Mouse (Mus musculus) gastrocnemius, adult 2 months (tissue): ENCODE measurements around the gene Dxo. TPM values are rescaled to one million over a fixed set of nuclear protein-coding genes. Genes with fewer than 3 reads are reported as not detected.

Source experiments
- DNase-seq: peaks from one replicate; pipeline ENCODE4 v3.0.0; 2022
- H3K27ac ChIP-seq: fragments of 200-600 bp; 2 replicates; pipeline ENCODE4 v1.8.1; 2022; ENCODE audit warnings: mild to moderate bottlenecking
- H3K4me3 ChIP-seq: fragments of 200-600 bp; 2 replicates; pipeline ENCODE4 v1.8.1; 2022; ENCODE audit warnings: mild to moderate bottlenecking, moderate library complexity
- CTCF ChIP-seq: fragments of 200-600 bp; IDR thresholded peaks from 2 replicates; pipeline ENCODE4 v1.8.1; 2022; ENCODE audit warnings: antibody characterized with exemption, mild to moderate bottlenecking, moderate library complexity
- intact Hi-C: fragments of 180-260 bp; cut with DNase I; formaldehyde crosslinking; loops from one replicate; pipeline ENCODE4 v1.15.1; 2025
- microRNA-seq: library from miRNA; unstranded; fragments of <30 nt; microRNA quantifications from one replicate; pipeline ENCODE4 v1.2.0, GENCODE M21; 2021
- total RNA-seq, 2 experiments: library from RNA; stranded (reverse); gene quantifications; 2 replicates each; pipeline ENCODE4 v1.2.3; 2021

Gene Dxo
- total RNA-seq, 2 experiments from 2014 or later, result 10.0 to 11.4 TPM

GRCm38 (mm10) chr17:34862416-34863081 lies 25.7 kb downstream of the Dxo start, which contains the start of gene Cfb:
Cfb (minus strand) TSS chr17:34862518.
- H3K4me3 ChIP-seq, result peak within 1 kb of the TSS; percentile 19; the same call in 1 of the 2 replicates
- intact Hi-C loops, result no loop called here
- no peak for TF ChIP-seq CTCF
- DNase-seq, result no peak
- 0 out of 2 replicates have a peak within 1 kb of the TSS, but pooled peaks have one; percentile 13 for H3K27ac ChIP-seq

- intact Hi-C loops, result no loop called here
- no peak for TF ChIP-seq CTCF
- Histone ChIP-seq H3K27ac (no peak overlapping the region), H3K4me3 (no peak overlapping the region)
- no peak for DNase-seq
Measured at GRCm38 (mm10) chr17:34865981-34866380, 29.2 kb downstream of the Dxo start.

- Histone ChIP-seq H3K4me3 (no peak overlapping the region), H3K27ac (no peak overlapping the region)
- no peak for TF ChIP-seq CTCF
- DNase-seq, result no peak
- intact Hi-C loops, result no loop called here
Measured at GRCm38 (mm10) chr17:34874321-34874720, 37.5 kb downstream of the Dxo start.

DNA sequence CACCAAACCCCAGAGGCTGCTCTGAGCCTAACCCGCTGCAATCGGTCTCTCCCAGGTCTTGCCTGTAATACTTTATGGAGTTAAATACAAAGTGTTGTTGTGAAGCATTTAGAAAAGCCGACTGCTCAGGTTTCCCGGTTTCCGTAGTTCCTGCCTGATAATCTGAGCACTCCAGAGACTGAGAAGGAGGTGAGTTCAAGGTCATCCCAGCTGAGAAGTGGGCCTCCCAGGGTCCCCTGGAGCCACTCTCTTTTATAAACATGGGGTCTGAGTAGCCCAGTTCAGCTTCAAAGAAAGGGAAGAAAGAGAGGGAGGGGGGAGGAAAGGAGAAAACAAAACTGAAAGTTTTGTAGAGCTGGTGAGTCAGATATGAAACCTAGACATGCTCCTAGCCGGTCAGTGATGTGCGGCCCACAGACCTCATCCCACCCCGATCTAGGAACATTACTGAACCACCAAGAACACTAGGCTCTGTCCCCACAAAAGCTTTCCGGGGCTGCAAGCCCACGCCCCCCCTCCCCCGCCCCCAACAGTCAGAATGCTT lies 42.6 kb downstream of the Dxo start, which contains the start of gene Zbtb12:
TSS of gene Zbtb12 (plus strand) at position 148 of the 544 bp plus-strand sequence.
- peak within 1 kb of the TSS; percentile 29; the same call in 1 of the 2 replicates for H3K4me3 ChIP-seq
- DNase-seq, result no peak
- intact Hi-C loops, result no loop called here
- no peak within 1 kb of the TSS; the same call in 1 of the 2 replicates for H3K27ac ChIP-seq
- TF ChIP-seq CTCF, result no peak

DNA sequence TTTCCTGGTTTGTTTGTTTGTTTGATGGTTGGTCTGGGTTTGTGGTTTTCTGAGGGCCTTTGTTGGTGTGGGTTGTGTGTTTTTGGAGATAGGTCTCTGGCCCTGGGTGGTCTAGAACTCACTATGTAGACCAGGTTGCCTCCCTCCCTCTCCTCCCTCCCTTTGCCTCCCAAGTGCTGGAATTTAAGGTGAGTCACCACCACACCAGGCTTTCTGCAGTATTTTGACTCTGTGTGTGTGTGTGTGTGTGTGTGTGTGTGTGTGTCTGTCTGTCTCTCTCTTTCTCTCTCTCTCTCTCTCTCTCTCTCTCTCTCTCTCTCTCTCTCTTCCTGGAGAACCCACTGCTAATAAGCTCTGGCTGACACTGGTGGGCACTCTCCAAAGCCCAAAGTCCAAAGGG lies 44.3 kb downstream of the Dxo start:
- Histone ChIP-seq H3K27ac (no peak overlapping the region), H3K4me3 (no peak overlapping the region; the same call in 1 of the 2 replicates)
- intact Hi-C loops, result no loop called here
- TF ChIP-seq CTCF, result no peak
- no peak for DNase-seq

DNA sequence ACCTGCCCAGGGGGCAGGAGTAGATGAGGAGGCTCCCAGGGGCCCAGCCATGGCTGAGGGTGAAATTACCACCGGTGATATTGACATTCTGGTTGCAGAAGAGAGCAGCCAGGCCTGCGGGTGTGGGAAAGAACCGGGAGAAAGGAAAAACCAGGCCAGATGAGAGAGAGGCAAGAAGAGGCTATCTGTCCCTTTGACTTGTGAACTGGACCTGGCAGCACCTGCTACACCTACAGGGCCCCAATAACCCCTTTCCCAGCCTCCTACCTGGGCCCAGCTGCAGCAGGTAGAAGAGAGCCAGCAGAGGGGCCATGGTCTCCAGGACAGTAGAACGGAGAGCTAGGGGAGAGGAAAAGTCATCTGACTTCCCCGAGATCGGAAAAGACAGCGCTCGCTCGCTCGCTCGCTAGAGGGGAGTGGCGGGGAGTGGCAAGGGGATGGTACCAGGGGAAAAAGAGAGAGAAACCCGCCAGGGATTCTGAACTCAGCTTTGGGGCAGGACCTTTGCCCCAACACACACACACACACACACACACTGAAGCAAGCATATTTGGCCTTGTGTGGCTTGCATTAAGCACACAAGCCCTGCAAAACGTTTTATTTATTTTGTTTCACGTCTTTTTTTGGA lies 45.0 kb downstream of the Dxo start, which contains the start of gene Gm20547:
TSS of gene Gm20547 (minus strand) at position 360 of the 628 bp plus-strand sequence.
- Histone ChIP-seq H3K27ac (no peak within 1 kb of the TSS), H3K4me3 (peak within 1 kb of the TSS; percentile 45)
- DNase-seq, result no peak
- intact Hi-C loops, result no loop called here
- no peak for TF ChIP-seq CTCF

GRCm38 (mm10) chr17:34883332-34883731 lies 46.5 kb downstream of the Dxo start:
- TF ChIP-seq CTCF, result no peak
- no peak overlapping the region for H3K4me3 ChIP-seq
- DNase-seq, result no peak
- intact Hi-C loops, result no loop called here
- no peak overlapping the region for H3K27ac ChIP-seq

DNA sequence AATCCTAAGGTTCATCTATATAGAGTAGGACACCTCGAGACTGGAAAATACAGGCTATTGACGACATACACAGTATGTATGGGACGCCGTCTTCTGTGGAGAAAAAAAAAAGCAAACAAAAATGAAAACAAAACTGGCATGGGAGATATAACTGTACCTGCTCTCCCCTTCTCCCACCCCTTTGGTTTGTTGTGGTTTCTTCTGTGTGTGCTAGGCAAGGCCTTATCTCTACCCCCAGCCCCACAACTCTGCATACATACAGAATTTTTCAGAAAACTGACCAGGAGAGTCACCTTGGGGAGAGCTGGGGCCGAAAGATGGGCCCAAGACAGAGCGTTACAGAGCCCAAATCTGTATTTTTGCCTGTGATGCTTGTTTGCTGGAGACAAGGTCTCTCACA lies 47.9 kb downstream of the Dxo start:
- H3K27ac ChIP-seq, result no peak overlapping the region
- intact Hi-C loops, result no loop called here
- DNase-seq, result no peak
- H3K4me3 ChIP-seq, result no peak overlapping the region
- no peak for TF ChIP-seq CTCF

- H3K4me3 ChIP-seq, result no peak overlapping the region
- no peak for DNase-seq
- intact Hi-C loops, result no loop called here
- TF ChIP-seq CTCF, result no peak
- H3K27ac ChIP-seq, result no peak overlapping the region
Measured at GRCm38 (mm10) chr17:34885615-34886014, 48.8 kb downstream of the Dxo start.

GRCm38 (mm10) chr17:34887942-34888341 lies 51.1 kb downstream of the Dxo start:
- H3K4me3 ChIP-seq, result no peak overlapping the region
- intact Hi-C loops, result no loop called here
- DNase-seq, result no peak
- H3K27ac ChIP-seq, result no peak overlapping the region
- TF ChIP-seq CTCF, result no peak

Small RNAs within 50 kb of the gene (microRNA-seq; reads per million reads assigned to microRNA genes)
- not detected for gene Mir6970
- gene Mir6971, result not detected
- not detected for gene Mir6972

Other genes starting within 250 kb of the Dxo start
- gene Gpsm3, start 247.2 kb upstream of the Dxo start, total RNA-seq, result 1 to 10 TPM; 1.8 to 2.4 TPM
- 10 to 100 TPM; 14.0 to 14.6 TPM for gene Pbx2, start 245.8 kb upstream of the Dxo start, total RNA-seq
- under 1 TPM in 1 of 2 experiments, not detected in 1; 0.31 TPM for gene Ager, start 239.2 kb upstream of the Dxo start, total RNA-seq
- 10 to 100 TPM; 16.8 to 24.0 TPM for gene Rnf5, start 233.3 kb upstream of the Dxo start, total RNA-seq
- 10 to 100 TPM; 75.6 to 75.7 TPM for gene Agpat1, start 232.8 kb upstream of the Dxo start, total RNA-seq
- gene Egfl8, start 221.0 kb upstream of the Dxo start, total RNA-seq, result 1 to 10 TPM; 1.5 to 1.9 TPM
- gene Ppt2, start 208.5 kb upstream of the Dxo start, total RNA-seq, result 10 to 100 TPM; 40.5 to 42.2 TPM
- under 1 TPM; 0.28 to 0.36 TPM for gene Prrt1, start 207.5 kb upstream of the Dxo start, total RNA-seq
- gene Fkbpl, start 192.3 kb upstream of the Dxo start, total RNA-seq, result 1 to 10 TPM; 4.5 to 9.3 TPM
- 1 to 10 TPM; 7.1 to 9.1 TPM for gene Atf6b, start 189.9 kb upstream of the Dxo start, total RNA-seq
- gene Tnxb, start 166.5 kb upstream of the Dxo start, total RNA-seq, result 10 to 100 TPM; 30.7 to 41.6 TPM
- 1 to 10 TPM; 2.4 to 3.4 TPM for gene C4b, start 93.1 kb upstream of the Dxo start, total RNA-seq
- not detected for gene Cyp21a1, start 32.5 kb upstream of the Dxo start, total RNA-seq
- gene Stk19, start 74 bp upstream of the Dxo start, total RNA-seq, result 1 to 10 TPM; 7.3 to 7.7 TPM
- 10 to 100 TPM; 19.0 to 24.6 TPM for gene Skiv2l, start 13.2 kb downstream of the Dxo start, total RNA-seq
- gene Nelfe, start 13.4 kb downstream of the Dxo start, total RNA-seq, result 10 to 100 TPM in 1 of 2 experiments, 1 to 10 TPM in 1; 9.4 to 10.8 TPM
- gene Cfb, start 25.5 kb downstream of the Dxo start, total RNA-seq, result 1 to 10 TPM; 1.9 to 2.0 TPM
- gene Zbtb12, start 42.5 kb downstream of the Dxo start, total RNA-seq, result 1 to 10 TPM; 5.2 to 8.3 TPM
- gene Gm20547, start 45.0 kb downstream of the Dxo start, total RNA-seq, result not detected
- gene C2, start 61.2 kb downstream of the Dxo start, total RNA-seq, result 1 to 10 TPM; 1.3 to 3.4 TPM
- gene Ehmt2, start 61.5 kb downstream of the Dxo start, total RNA-seq, result 10 to 100 TPM; 28.0 to 29.6 TPM
- not detected for gene Slc44a4, start 77.4 kb downstream of the Dxo start, total RNA-seq
- gene Neu1, start 94.2 kb downstream of the Dxo start, total RNA-seq, result 10 to 100 TPM; 10.5 to 12.0 TPM
- 10 to 100 TPM in 1 of 2 experiments, 1 to 10 TPM in 1; 3.9 to 13.0 TPM for gene Hspa1b, start 122.2 kb downstream of the Dxo start, total RNA-seq
- gene Gm20481, start 132.9 kb downstream of the Dxo start, total RNA-seq, result not detected
- gene Hspa1a, start 135.1 kb downstream of the Dxo start, total RNA-seq, result 10 to 100 TPM in 1 of 2 experiments, 1 to 10 TPM in 1; 6.8 to 14.1 TPM
- gene Hspa1l, start 135.7 kb downstream of the Dxo start, total RNA-seq, result 10 to 100 TPM; 14.9 to 31.2 TPM
- gene Lsm2, start 144.8 kb downstream of the Dxo start, total RNA-seq, result 10 to 100 TPM; 15.2 to 17.0 TPM
- 10 to 100 TPM; 31.0 to 35.2 TPM for gene Vars, start 164.0 kb downstream of the Dxo start, total RNA-seq
- gene Vwa7, start 179.6 kb downstream of the Dxo start, total RNA-seq, result 10 to 100 TPM in 1 of 2 experiments, 1 to 10 TPM in 1; 7.8 to 14.4 TPM
- gene Sapcd1, start 191.0 kb downstream of the Dxo start, total RNA-seq, result not detected
- not detected for gene Msh5, start 209.7 kb downstream of the Dxo start, total RNA-seq
- gene Clic1, start 212.9 kb downstream of the Dxo start, total RNA-seq, result 10 to 100 TPM in 1 of 2 experiments, 1 to 10 TPM in 1; 7.2 to 11.3 TPM
- gene Ddah2, start 222.0 kb downstream of the Dxo start, total RNA-seq, result 1 to 10 TPM; 6.9 to 9.3 TPM
- gene Ly6g6c, start 228.4 kb downstream of the Dxo start, total RNA-seq, result not detected
- not detected for gene Mpig6b, start 229.2 kb downstream of the Dxo start, total RNA-seq
- gene Ly6g6e, start 239.9 kb downstream of the Dxo start, total RNA-seq, result not detected
- gene Ly6g6d, start 241.0 kb downstream of the Dxo start, total RNA-seq, result 1 to 10 TPM in 1 of 2 experiments, under 1 TPM in 1; 0.50 to 1.9 TPM
- gene Ly6g6f, start 248.6 kb downstream of the Dxo start, total RNA-seq, result not detected